Mouse (Mus musculus): ENCODE results near the gene Stx5a. TPM values are rescaled to one million over a fixed set of nuclear protein-coding genes. Genes with fewer than 3 reads are reported as not detected.

Stx5a gene
- polyA plus RNA-seq, 1 experiment from 2014 or later, result 150 TPM

GRCm38 (mm10) chr19:8739646-8740045 lies 1.6 kb upstream of the Stx5a start:
- 92% methylated on average over 6 of the region's 6 CpGs for WGBS
- Histone ChIP-seq H3K4me1 (ENCODE audit: insufficient read depth, low read length) (peaks cover 33% of the 10 kb centered on the region), H3K27me3 (ENCODE audit: insufficient read depth, low read length) (no peaks in the 10 kb centered on the region), H3K36me3 (ENCODE audit: insufficient read depth, low read length) (peaks cover 33% of the 10 kb centered on the region), H3K9ac (replicated peaks; ENCODE audit: low read length) (no peak overlapping the region), H3K4me2 (replicated peaks; ENCODE audit: low read depth, low read length) (no peak overlapping the region), H3K9me3 (ENCODE audit: low read length) (no peaks in the 10 kb centered on the region), H3K4me3 (ENCODE audit: low read length) (no peak overlapping the region), H3K27ac (ENCODE audit: low read length) (no peak overlapping the region)
- ATAC-seq (ENCODE audit: low FRiP score, low TSS enrichment), result no peak

- ATAC-seq (ENCODE audit: low FRiP score, low TSS enrichment), result peak; percentile 2; the same call in 1 of the 2 replicates
- Histone ChIP-seq H3K9ac (replicated peaks; ENCODE audit: low read length) (peak within 1 kb of the TSS; percentile 87), H3K4me3 (ENCODE audit: low read length) (peak within 1 kb of the TSS; percentile 89), H3K4me2 (replicated peaks; ENCODE audit: low read depth, low read length) (peak within 1 kb of the TSS; percentile 42), H3K27me3 (ENCODE audit: insufficient read depth, low read length) (no peaks in the 10 kb centered on the region), H3K36me3 (ENCODE audit: insufficient read depth, low read length) (peaks cover 42% of the 10 kb centered on the region), H3K9me3 (ENCODE audit: low read length) (no peaks in the 10 kb centered on the region), H3K4me1 (ENCODE audit: insufficient read depth, low read length) (peaks cover 29% of the 10 kb centered on the region), H3K27ac (ENCODE audit: low read length) (peak within 1 kb of the TSS; percentile 98)
- WGBS, result 58% methylated on average over 14 of the region's 14 CpGs
Observed at GRCm38 (mm10) chr19:8740603-8741002, 610 bp upstream of the Stx5a start, which contains the start of gene 1700092M07Rik. 1700092M07Rik (plus strand) TSS chr19:8740718.

GRCm38 (mm10) chr19:8742176-8742575 lies 963 bp downstream of the Stx5a start:
- Histone ChIP-seq H3K9ac (replicated peaks; ENCODE audit: low read length) (peak overlapping the region; percentile 87), H3K27me3 (ENCODE audit: insufficient read depth, low read length) (no peaks in the 10 kb centered on the region), H3K9me3 (ENCODE audit: low read length) (no peaks in the 10 kb centered on the region), H3K36me3 (ENCODE audit: insufficient read depth, low read length) (peaks cover 57% of the 10 kb centered on the region), H3K4me3 (ENCODE audit: low read length) (peak overlapping the region; percentile 89), H3K4me2 (replicated peaks; ENCODE audit: low read depth, low read length) (peak overlapping the region; percentile 99), H3K27ac (ENCODE audit: low read length) (peak overlapping the region; percentile 98), H3K4me1 (ENCODE audit: insufficient read depth, low read length) (peaks cover 22% of the 10 kb centered on the region)
- 10% methylated on average over 14 of the region's 14 CpGs for WGBS
- ATAC-seq (ENCODE audit: low FRiP score, low TSS enrichment), result no peak

- WGBS, result 94% methylated on average over 1 of the region's 1 CpGs
- H3K4me2 ChIP-seq (replicated peaks; ENCODE audit: low read depth, low read length), result no peak overlapping the region
- no peaks in the 10 kb centered on the region for H3K27me3 ChIP-seq (ENCODE audit: insufficient read depth, low read length)
- no peak overlapping the region for H3K4me3 ChIP-seq (ENCODE audit: low read length)
- ATAC-seq (ENCODE audit: low FRiP score, low TSS enrichment), result no peak
- no peak overlapping the region for H3K27ac ChIP-seq (ENCODE audit: low read length)
- peaks cover 71% of the 10 kb centered on the region for H3K36me3 ChIP-seq (ENCODE audit: insufficient read depth, low read length)
- peaks cover 19% of the 10 kb centered on the region for H3K4me1 ChIP-seq (ENCODE audit: insufficient read depth, low read length)
- H3K9ac ChIP-seq (replicated peaks; ENCODE audit: low read length), result no peak overlapping the region
- H3K9me3 ChIP-seq (ENCODE audit: low read length), result no peaks in the 10 kb centered on the region
Observed at GRCm38 (mm10) chr19:8745382-8745781, 4.2 kb downstream of the Stx5a start.

- Histone ChIP-seq H3K36me3 (ENCODE audit: insufficient read depth, low read length) (peaks cover 88% of the 10 kb centered on the region), H3K27me3 (ENCODE audit: insufficient read depth, low read length) (no peaks in the 10 kb centered on the region), H3K27ac (ENCODE audit: low read length) (no peak overlapping the region), H3K4me3 (ENCODE audit: low read length) (no peak overlapping the region), H3K9me3 (ENCODE audit: low read length) (no peaks in the 10 kb centered on the region), H3K4me2 (replicated peaks; ENCODE audit: low read depth, low read length) (no peak overlapping the region), H3K4me1 (ENCODE audit: insufficient read depth, low read length) (peaks cover 10% of the 10 kb centered on the region), H3K9ac (replicated peaks; ENCODE audit: low read length) (no peak overlapping the region)
- ATAC-seq (ENCODE audit: low FRiP score, low TSS enrichment), result no peak
- WGBS, result 63% methylated on average over 2 of the region's 2 CpGs
Observed at GRCm38 (mm10) chr19:8747368-8747767, 6.2 kb downstream of the Stx5a start.

GRCm38 (mm10) chr19:8755652-8756051 lies 14.4 kb downstream of the Stx5a start:
- Histone ChIP-seq H3K36me3 (ENCODE audit: insufficient read depth, low read length) (peaks cover 41% of the 10 kb centered on the region), H3K9ac (replicated peaks; ENCODE audit: low read length) (0 out of 2 replicates have a peak overlapping the region, but pooled peaks have one; percentile 9), H3K4me2 (replicated peaks; ENCODE audit: low read depth, low read length) (peak overlapping the region; percentile 69), H3K4me3 (ENCODE audit: low read length) (peak overlapping the region; percentile 97), H3K27ac (ENCODE audit: low read length) (no peak overlapping the region), H3K4me1 (ENCODE audit: insufficient read depth, low read length) (peaks cover 24% of the 10 kb centered on the region), H3K27me3 (ENCODE audit: insufficient read depth, low read length) (no peaks in the 10 kb centered on the region), H3K9me3 (ENCODE audit: low read length) (no peaks in the 10 kb centered on the region)
- 73% methylated on average over 3 of the region's 3 CpGs for WGBS
- no peak for ATAC-seq (ENCODE audit: low FRiP score, low TSS enrichment)

GRCm38 (mm10) chr19:8756635-8757387 lies 15.6 kb downstream of the Stx5a start, which contains the start of gene Nxf1:
Nxf1 (plus strand) TSS chr19:8757073.
- H3K27ac ChIP-seq (ENCODE audit: low read length), result peak within 1 kb of the TSS; percentile 93
- under 1% methylated on average over 74 of the region's 75 CpGs for WGBS
- peaks cover 31% of the 10 kb centered on the region for H3K36me3 ChIP-seq (ENCODE audit: insufficient read depth, low read length)
- H3K9ac ChIP-seq (replicated peaks; ENCODE audit: low read length), result peak within 1 kb of the TSS; percentile 98
- peak within 1 kb of the TSS; percentile 97 for H3K4me3 ChIP-seq (ENCODE audit: low read length)
- peak; percentile 95 for ATAC-seq (ENCODE audit: low FRiP score, low TSS enrichment)
- no peaks in the 10 kb centered on the region for H3K27me3 ChIP-seq (ENCODE audit: insufficient read depth, low read length)
- H3K4me2 ChIP-seq (replicated peaks; ENCODE audit: low read depth, low read length), result peak within 1 kb of the TSS; percentile 69
- H3K4me1 ChIP-seq (ENCODE audit: insufficient read depth, low read length), result peaks cover 24% of the 10 kb centered on the region
- no peaks in the 10 kb centered on the region for H3K9me3 ChIP-seq (ENCODE audit: low read length)

GRCm38 (mm10) chr19:8757471-8757998 lies 16.3 kb downstream of the Stx5a start:
- peak overlapping the region; percentile 93 for H3K27ac ChIP-seq (ENCODE audit: low read length)
- H3K4me2 ChIP-seq (replicated peaks; ENCODE audit: low read depth, low read length), result peak overlapping the region; percentile 69
- H3K9ac ChIP-seq (replicated peaks; ENCODE audit: low read length), result peak overlapping the region; percentile 98
- peaks cover 28% of the 10 kb centered on the region for H3K36me3 ChIP-seq (ENCODE audit: insufficient read depth, low read length)
- H3K9me3 ChIP-seq (ENCODE audit: low read length), result no peaks in the 10 kb centered on the region
- no peak for ATAC-seq (ENCODE audit: low FRiP score, low TSS enrichment)
- H3K4me3 ChIP-seq (ENCODE audit: low read length), result peak overlapping the region; percentile 97
- WGBS, result 3% methylated on average over 14 of the region's 14 CpGs
- H3K4me1 ChIP-seq (ENCODE audit: insufficient read depth, low read length), result peaks cover 24% of the 10 kb centered on the region
- H3K27me3 ChIP-seq (ENCODE audit: insufficient read depth, low read length), result no peaks in the 10 kb centered on the region

- no peak for ATAC-seq (ENCODE audit: low FRiP score, low TSS enrichment)
- 91% methylated on average over 2 of the region's 2 CpGs for WGBS
- no peaks in the 10 kb centered on the region for H3K9me3 ChIP-seq (ENCODE audit: low read length)
- no peak overlapping the region for H3K4me3 ChIP-seq (ENCODE audit: low read length)
- H3K27ac ChIP-seq (ENCODE audit: low read length), result no peak overlapping the region
- H3K27me3 ChIP-seq (ENCODE audit: insufficient read depth, low read length), result no peaks in the 10 kb centered on the region
- peaks cover 24% of the 10 kb centered on the region for H3K4me1 ChIP-seq (ENCODE audit: insufficient read depth, low read length)
- H3K36me3 ChIP-seq (ENCODE audit: insufficient read depth, low read length), result peaks cover 29% of the 10 kb centered on the region
- no peak overlapping the region for H3K4me2 ChIP-seq (replicated peaks; ENCODE audit: low read depth, low read length)
- no peak overlapping the region for H3K9ac ChIP-seq (replicated peaks; ENCODE audit: low read length)
Observed at GRCm38 (mm10) chr19:8758899-8759298, 17.7 kb downstream of the Stx5a start.

- H3K27ac ChIP-seq (ENCODE audit: low read length), result no peak overlapping the region
- H3K4me3 ChIP-seq (ENCODE audit: low read length), result no peak overlapping the region
- H3K4me1 ChIP-seq (ENCODE audit: insufficient read depth, low read length), result peaks cover 16% of the 10 kb centered on the region
- no peaks in the 10 kb centered on the region for H3K27me3 ChIP-seq (ENCODE audit: insufficient read depth, low read length)
- WGBS, result 96% methylated on average over 2 of the region's 2 CpGs
- H3K4me2 ChIP-seq (replicated peaks; ENCODE audit: low read depth, low read length), result no peak overlapping the region
- H3K9me3 ChIP-seq (ENCODE audit: low read length), result peaks cover 7% of the 10 kb centered on the region; the same call in 1 of the 2 replicates
- H3K9ac ChIP-seq (replicated peaks; ENCODE audit: low read length), result no peak overlapping the region
- H3K36me3 ChIP-seq (ENCODE audit: insufficient read depth, low read length), result peaks cover 37% of the 10 kb centered on the region
- no peak for ATAC-seq (ENCODE audit: low FRiP score, low TSS enrichment)
Observed at GRCm38 (mm10) chr19:8760757-8761156, 19.5 kb downstream of the Stx5a start.
